Mouse (Mus musculus): ENCODE data around the gene Psmd1. TPM values are rescaled to one million over a fixed set of nuclear protein-coding genes. Genes with fewer than 3 reads are reported as not detected.

Psmd1 gene
- polyA plus RNA-seq, 1 experiment from 2014 or later = 86.2 TPM

DNA sequence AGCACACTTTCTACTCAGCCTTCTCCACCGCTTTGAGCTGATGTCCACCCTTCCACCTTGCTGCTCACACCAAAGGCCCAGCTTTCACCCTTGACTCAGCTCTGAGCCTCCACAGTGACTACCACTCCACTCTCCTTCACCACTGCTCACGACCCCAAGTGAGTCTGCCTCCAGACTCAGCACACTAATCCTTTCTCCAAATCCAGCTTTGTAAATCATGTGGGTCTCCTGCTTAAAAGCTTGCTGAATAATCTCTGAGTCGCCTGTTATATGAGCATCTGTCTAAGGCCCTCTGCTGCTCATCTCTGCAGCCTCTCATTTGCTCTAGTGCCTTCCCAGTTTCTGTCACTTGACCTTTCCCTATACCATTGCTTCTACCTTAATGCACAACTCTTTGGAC lies 76.9 kb downstream of the Psmd1 start:
- no peak overlapping the region for H3K9ac ChIP-seq (replicated peaks; ENCODE audit: low read depth)
- TF ChIP-seq CTCF (IDR thresholded peaks at IDR 0.05) (no peak), EP300 (IDR thresholded peaks at IDR 0.05) (no peak)
- H3K27me3 ChIP-seq (replicated peaks; ENCODE audit: insufficient read depth, low read length) = no peaks in the 10 kb centered on the region
- peaks cover 8% of the 10 kb centered on the region; the same call in 1 of the 2 replicates for H3K36me3 ChIP-seq (ENCODE audit: insufficient read depth, low read length)
- WGBS = 86% methylated on average over 3 of the region's 3 CpGs
- no peaks in the 10 kb centered on the region for H3K9me3 ChIP-seq (ENCODE audit: low read length)
- no peak overlapping the region for H3K4me3 ChIP-seq (ENCODE audit: low read depth, low read length)
- no peak overlapping the region for H3K27ac ChIP-seq (ENCODE audit: low read length)
- ATAC-seq (no peak), DNase-seq (ENCODE audit: low spot score) (no peak)
- no peaks in the 10 kb centered on the region for H3K4me1 ChIP-seq (ENCODE audit: insufficient read depth, low read depth, low read length)
- H3K4me2 ChIP-seq (replicated peaks; ENCODE audit: low read depth, low read length) = no peak overlapping the region

DNA sequence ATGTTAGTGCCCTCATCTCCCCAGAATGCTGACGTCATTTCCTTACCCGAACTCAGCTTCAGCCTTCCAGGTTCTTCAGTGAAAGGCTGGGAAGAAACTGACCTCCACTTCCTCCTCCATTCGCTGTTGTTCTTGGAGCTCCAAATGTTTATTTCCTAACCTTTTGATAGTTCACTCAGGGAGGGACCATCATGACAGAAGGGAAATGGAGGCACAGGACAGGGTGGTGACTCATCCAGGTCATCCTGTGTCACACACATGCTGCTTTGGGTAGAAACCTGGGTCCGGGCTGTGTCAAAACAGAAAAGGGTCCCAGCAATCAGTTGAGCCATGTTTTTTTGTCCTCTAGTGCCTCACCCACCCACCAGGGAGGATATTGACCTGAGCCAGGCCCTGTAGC lies 79.0 kb downstream of the Psmd1 start:
- H3K27ac ChIP-seq (ENCODE audit: low read length) = peak overlapping the region; percentile 20; the same call in 1 of the 2 replicates

DNA sequence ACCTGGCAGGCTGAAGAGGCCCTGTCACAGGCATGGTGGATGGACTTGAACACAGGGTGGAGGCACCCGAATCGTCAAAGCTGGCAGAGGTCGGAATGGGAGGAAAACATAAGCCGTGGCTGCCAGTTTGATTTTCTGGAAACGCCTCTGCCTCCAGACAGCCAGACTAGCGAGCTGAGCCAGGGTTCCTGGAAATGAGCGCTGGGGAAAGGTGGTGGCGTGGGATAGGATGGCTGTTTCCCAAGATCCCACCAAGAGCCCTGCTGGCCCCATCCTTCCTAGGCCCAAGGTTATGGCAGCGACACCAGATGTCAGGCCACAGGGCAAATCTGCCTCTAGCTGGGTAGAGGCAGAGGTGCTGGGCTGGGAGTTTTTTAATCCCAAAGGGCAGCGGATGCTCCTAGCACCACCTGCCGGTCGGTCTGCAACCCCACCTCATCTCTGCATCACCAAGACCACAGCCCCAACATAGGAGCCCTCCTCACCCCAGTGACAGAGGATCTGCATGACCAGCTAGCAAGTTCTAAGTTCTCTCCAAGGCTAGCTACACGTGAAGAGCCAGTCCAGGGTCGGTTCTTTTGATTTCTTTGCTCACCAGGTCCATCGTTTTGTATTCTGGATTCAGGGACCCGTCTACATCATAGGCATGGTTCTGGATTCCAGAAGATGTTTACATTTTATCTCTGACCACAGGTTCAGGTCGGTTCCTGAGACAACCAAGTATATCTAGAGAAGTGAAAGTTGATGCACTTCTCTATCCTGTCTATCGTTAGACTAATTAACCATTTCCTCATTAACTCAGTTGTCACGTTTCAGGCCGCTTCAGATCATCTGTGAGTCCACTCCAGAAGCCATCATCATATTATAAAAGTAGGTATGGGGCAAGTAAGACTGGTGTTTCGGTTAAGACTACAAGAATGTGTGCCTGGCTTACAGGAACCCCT lies 80.1 kb downstream of the Psmd1 start:
- no peak overlapping the region for H3K4me2 ChIP-seq (replicated peaks; ENCODE audit: low read depth, low read length)
- 74% methylated on average over 21 of the region's 21 CpGs for WGBS
- H3K9me3 ChIP-seq (ENCODE audit: low read length) = no peaks in the 10 kb centered on the region
- H3K27me3 ChIP-seq (replicated peaks; ENCODE audit: insufficient read depth, low read length) = no peaks in the 10 kb centered on the region
- H3K9ac ChIP-seq (replicated peaks; ENCODE audit: low read depth) = no peak overlapping the region
- TF ChIP-seq EP300 (IDR thresholded peaks at IDR 0.05) (no peak), CTCF (IDR thresholded peaks at IDR 0.05) (peak; percentile 49)
- no peak overlapping the region for H3K27ac ChIP-seq (ENCODE audit: low read length)
- no peak for DNase-seq (ENCODE audit: low spot score)
- ATAC-seq = no peak
- peaks cover 1% of the 10 kb centered on the region; the same call in 1 of the 2 replicates for H3K36me3 ChIP-seq (ENCODE audit: insufficient read depth, low read length)
- H3K4me1 ChIP-seq (ENCODE audit: insufficient read depth, low read depth, low read length) = no peaks in the 10 kb centered on the region
- no peak overlapping the region for H3K4me3 ChIP-seq (ENCODE audit: low read depth, low read length)

More for the DNA sequence above, 79.0 kb downstream of the Psmd1 start:
- 58% methylated on average over 4 of the region's 4 CpGs for WGBS
- peak; percentile 64 for ATAC-seq
- Histone ChIP-seq H3K36me3 (ENCODE audit: insufficient read depth, low read length) (peaks cover 5% of the 10 kb centered on the region; the same call in 1 of the 2 replicates), H3K4me1 (ENCODE audit: insufficient read depth, low read depth, low read length) (no peaks in the 10 kb centered on the region), H3K27me3 (replicated peaks; ENCODE audit: insufficient read depth, low read length) (no peaks in the 10 kb centered on the region), H3K4me2 (replicated peaks; ENCODE audit: low read depth, low read length) (no peak overlapping the region), H3K4me3 (ENCODE audit: low read depth, low read length) (no peak overlapping the region), H3K9ac (replicated peaks; ENCODE audit: low read depth) (no peak overlapping the region), H3K9me3 (ENCODE audit: low read length) (no peaks in the 10 kb centered on the region)
- DNase-seq (ENCODE audit: low spot score) = no peak
- TF ChIP-seq EP300 (IDR thresholded peaks at IDR 0.05) (no peak), CTCF (IDR thresholded peaks at IDR 0.05) (no peak)

DNA sequence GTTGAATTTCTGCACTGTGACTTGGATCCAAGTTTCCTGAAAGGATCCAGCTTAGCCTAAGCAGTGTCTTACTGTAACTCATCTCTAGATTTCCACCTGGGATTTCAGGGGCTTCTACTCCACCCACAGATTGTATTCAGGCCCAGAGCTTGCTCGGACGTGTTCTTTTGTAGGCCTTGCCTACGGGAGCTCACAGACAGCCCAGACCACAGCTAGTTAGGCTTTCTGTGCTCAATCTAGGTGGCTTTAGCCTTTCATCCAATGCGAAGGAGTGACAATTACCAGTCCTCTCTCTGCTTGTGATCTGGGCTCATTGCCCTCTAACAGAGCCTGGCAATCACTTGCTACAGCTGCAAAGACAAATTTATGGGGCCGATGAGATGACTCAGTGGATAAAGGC lies 82.1 kb downstream of the Psmd1 start:
- H3K9me3 ChIP-seq (ENCODE audit: low read length) = no peaks in the 10 kb centered on the region
- no peak for DNase-seq (ENCODE audit: low spot score)
- no peak overlapping the region for H3K4me2 ChIP-seq (replicated peaks; ENCODE audit: low read depth, low read length)
- no peaks in the 10 kb centered on the region for H3K4me1 ChIP-seq (ENCODE audit: insufficient read depth, low read depth, low read length)
- TF ChIP-seq CTCF (IDR thresholded peaks at IDR 0.05) = no peak
- TF ChIP-seq EP300 (IDR thresholded peaks at IDR 0.05) = no peak
- no peak for ATAC-seq
- whole genome bisulfite sequencing = 82% methylated on average over 5 of the region's 5 CpGs
- H3K4me3 ChIP-seq (ENCODE audit: low read depth, low read length) = no peak overlapping the region
- H3K9ac ChIP-seq (replicated peaks; ENCODE audit: low read depth) = no peak overlapping the region
- no peak overlapping the region for H3K27ac ChIP-seq (ENCODE audit: low read length)
- no peaks in the 10 kb centered on the region for H3K36me3 ChIP-seq (ENCODE audit: insufficient read depth, low read length)
- H3K27me3 ChIP-seq (replicated peaks; ENCODE audit: insufficient read depth, low read length) = no peaks in the 10 kb centered on the region

DNA sequence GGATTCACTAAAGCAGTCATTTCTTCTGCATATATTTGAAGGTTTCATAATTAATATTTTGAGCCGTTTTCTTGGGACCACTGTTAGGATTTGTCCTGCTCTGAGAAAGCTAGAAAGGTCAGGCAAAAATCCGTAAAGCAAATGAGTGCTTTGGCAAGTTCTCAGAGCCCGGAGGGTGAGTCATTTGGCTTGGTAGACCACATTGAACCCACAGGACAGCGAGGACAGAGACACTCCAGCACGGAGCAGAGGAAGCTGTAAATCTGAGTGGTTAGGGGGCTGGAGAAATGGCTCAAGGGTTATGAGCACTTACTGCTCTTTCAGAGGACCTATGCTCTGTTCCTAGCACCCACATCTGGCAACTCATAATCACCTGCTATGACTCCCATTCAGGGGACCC lies 83.4 kb downstream of the Psmd1 start:
- Histone ChIP-seq H3K27me3 (replicated peaks; ENCODE audit: insufficient read depth, low read length) (no peaks in the 10 kb centered on the region), H3K9me3 (ENCODE audit: low read length) (no peaks in the 10 kb centered on the region), H3K4me3 (ENCODE audit: low read depth, low read length) (no peak overlapping the region), H3K27ac (ENCODE audit: low read length) (no peak overlapping the region), H3K4me1 (ENCODE audit: insufficient read depth, low read depth, low read length) (no peaks in the 10 kb centered on the region), H3K36me3 (ENCODE audit: insufficient read depth, low read length) (no peaks in the 10 kb centered on the region), H3K4me2 (replicated peaks; ENCODE audit: low read depth, low read length) (no peak overlapping the region), H3K9ac (replicated peaks; ENCODE audit: low read depth) (no peak overlapping the region)
- no peak for ATAC-seq
- no peak for TF ChIP-seq CTCF (IDR thresholded peaks at IDR 0.05)
- no peak for DNase-seq (ENCODE audit: low spot score)
- 61% methylated on average over 5 of the region's 5 CpGs for WGBS

DNA sequence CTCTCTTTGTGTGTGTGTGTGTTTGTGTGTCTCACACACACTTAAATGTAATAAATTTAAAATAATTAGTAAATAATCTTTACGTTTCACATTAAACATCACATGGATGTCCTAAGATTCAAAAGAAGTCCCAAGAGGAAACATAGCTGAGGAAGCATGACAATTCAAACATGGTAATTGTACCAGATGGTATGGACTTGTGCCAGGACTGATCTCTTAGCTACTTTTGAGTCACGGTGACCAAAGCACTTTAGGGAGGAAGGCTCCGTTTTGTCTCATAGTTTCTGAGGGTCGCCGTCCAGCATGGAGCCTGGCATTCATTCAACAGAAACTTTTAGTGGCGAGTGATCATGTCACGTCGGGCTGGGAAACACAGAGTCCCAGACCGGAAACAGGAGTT lies 84.0 kb downstream of the Psmd1 start:
- H3K4me2 ChIP-seq (replicated peaks; ENCODE audit: low read depth, low read length) = no peak overlapping the region
- 60% methylated on average over 9 of the region's 9 CpGs for WGBS
- no peak for TF ChIP-seq EP300 (IDR thresholded peaks at IDR 0.05)
- no peak for TF ChIP-seq CTCF (IDR thresholded peaks at IDR 0.05)
- DNase-seq (ENCODE audit: low spot score) (no peak), ATAC-seq (no peak)
- no peak overlapping the region for H3K27ac ChIP-seq (ENCODE audit: low read length)
- H3K9ac ChIP-seq (replicated peaks; ENCODE audit: low read depth) = no peak overlapping the region
- no peaks in the 10 kb centered on the region for H3K27me3 ChIP-seq (replicated peaks; ENCODE audit: insufficient read depth, low read length)
- no peak overlapping the region for H3K4me3 ChIP-seq (ENCODE audit: low read depth, low read length)
- no peaks in the 10 kb centered on the region for H3K4me1 ChIP-seq (ENCODE audit: insufficient read depth, low read depth, low read length)
- no peaks in the 10 kb centered on the region for H3K9me3 ChIP-seq (ENCODE audit: low read length)
- H3K36me3 ChIP-seq (ENCODE audit: insufficient read depth, low read length) = no peaks in the 10 kb centered on the region

Measured in lung, postnatal 0 days (tissue).